Mouse (Mus musculus): ENCODE measurements around the gene Nmu.

The Nmu gene

GRCm38 (mm10) chr5:76363453-76364104 lies at the start of gene Nmu:
Gene Nmu (minus strand): TSS chr5:76363788.
- DNase-seq (ENCODE audit: low read depth, low spot score), result no peak

- no peak for DNase-seq (ENCODE audit: low read depth, low spot score)
Measured at GRCm38 (mm10) chr5:76411697-76412096, 48.1 kb upstream of the Nmu start.

- DNase-seq (ENCODE audit: low read depth, low spot score), result no peak
Measured at GRCm38 (mm10) chr5:76394382-76394781, 30.8 kb upstream of the Nmu start.

- no peak for DNase-seq (ENCODE audit: low read depth, low spot score)
Measured at GRCm38 (mm10) chr5:76389041-76389795, 25.6 kb upstream of the Nmu start.

GRCm38 (mm10) chr5:76388474-76388873 lies 24.9 kb upstream of the Nmu start:
- DNase-seq (ENCODE audit: low read depth, low spot score), result no peak

GRCm38 (mm10) chr5:76383673-76384072 lies 20.1 kb upstream of the Nmu start:
- no peak for DNase-seq (ENCODE audit: low read depth, low spot score)

- DNase-seq (ENCODE audit: low read depth, low spot score), result no peak
Measured at GRCm38 (mm10) chr5:76381836-76382235, 18.2 kb upstream of the Nmu start.

- no peak for DNase-seq (ENCODE audit: low read depth, low spot score)
Measured at GRCm38 (mm10) chr5:76379216-76379615, 15.6 kb upstream of the Nmu start.

GRCm38 (mm10) chr5:76369215-76369840 lies 5.7 kb upstream of the Nmu start:
- no peak for DNase-seq (ENCODE audit: low read depth, low spot score)

- DNase-seq (ENCODE audit: low read depth, low spot score), result no peak
Measured at GRCm38 (mm10) chr5:76365406-76365805, 1.8 kb upstream of the Nmu start.

- no peak for DNase-seq (ENCODE audit: low read depth, low spot score)
Measured at GRCm38 (mm10) chr5:76360786-76361185, 2.8 kb downstream of the Nmu start.

- no peak for DNase-seq (ENCODE audit: low read depth, low spot score)
Measured at GRCm38 (mm10) chr5:76360057-76360456, 3.5 kb downstream of the Nmu start.

GRCm38 (mm10) chr5:76351953-76352611 lies 11.5 kb downstream of the Nmu start:
- no peak for DNase-seq (ENCODE audit: low read depth, low spot score)

GRCm38 (mm10) chr5:76351537-76351936 lies 12.1 kb downstream of the Nmu start:
- no peak for DNase-seq (ENCODE audit: low read depth, low spot score)

- DNase-seq (ENCODE audit: low read depth, low spot score), result no peak
Measured at GRCm38 (mm10) chr5:76346137-76346536, 17.5 kb downstream of the Nmu start.

GRCm38 (mm10) chr5:76340931-76341330 lies 22.7 kb downstream of the Nmu start:
- no peak for DNase-seq (ENCODE audit: low read depth, low spot score)

- DNase-seq (ENCODE audit: low read depth, low spot score), result peak; percentile 76
Measured at GRCm38 (mm10) chr5:76337100-76337499, 26.5 kb downstream of the Nmu start.

GRCm38 (mm10) chr5:76333833-76334232 lies 29.8 kb downstream of the Nmu start:
- no peak for DNase-seq (ENCODE audit: low read depth, low spot score)

GRCm38 (mm10) chr5:76330953-76331352 lies 32.6 kb downstream of the Nmu start, which contains the start of gene Pdcl2:
Gene Pdcl2 (minus strand): TSS chr5:76331156.
- DNase-seq (ENCODE audit: low read depth, low spot score), result no peak

- DNase-seq (ENCODE audit: low read depth, low spot score), result no peak
Measured at GRCm38 (mm10) chr5:76327296-76327695, 36.3 kb downstream of the Nmu start.

GRCm38 (mm10) chr5:76325113-76325512 lies 38.5 kb downstream of the Nmu start:
- DNase-seq (ENCODE audit: low read depth, low spot score), result no peak

Data from A20 (cell line).